Mouse (Mus musculus): ENCODE measurements around the gene Mad2l1. TPM values are rescaled to one million over a fixed set of nuclear protein-coding genes. Genes with fewer than 3 reads are reported as not detected.
A peak's percentile ranks its signal among the peaks of the same experiment; 100 is the strongest.

The Mad2l1 gene
- total RNA-seq (2021) = 1 to 10 TPM; 3.8 to 4.1 TPM
- long read RNA-seq, experiment 1, full-length matches to known transcripts = 3 of 3 reads
- long read RNA-seq, experiment 1, partial matches to known transcripts = 0 of 3 reads
- long read RNA-seq, experiment 1, other reads (novel, unspliced or antisense) = 0 of 3 reads
- long read RNA-seq, experiment 2, full-length matches to known transcripts = 5 of 5 reads
- long read RNA-seq, experiment 2, partial matches to known transcripts = 0 of 5 reads
- long read RNA-seq, experiment 2, other reads (novel, unspliced or antisense) = 0 of 5 reads

DNA sequence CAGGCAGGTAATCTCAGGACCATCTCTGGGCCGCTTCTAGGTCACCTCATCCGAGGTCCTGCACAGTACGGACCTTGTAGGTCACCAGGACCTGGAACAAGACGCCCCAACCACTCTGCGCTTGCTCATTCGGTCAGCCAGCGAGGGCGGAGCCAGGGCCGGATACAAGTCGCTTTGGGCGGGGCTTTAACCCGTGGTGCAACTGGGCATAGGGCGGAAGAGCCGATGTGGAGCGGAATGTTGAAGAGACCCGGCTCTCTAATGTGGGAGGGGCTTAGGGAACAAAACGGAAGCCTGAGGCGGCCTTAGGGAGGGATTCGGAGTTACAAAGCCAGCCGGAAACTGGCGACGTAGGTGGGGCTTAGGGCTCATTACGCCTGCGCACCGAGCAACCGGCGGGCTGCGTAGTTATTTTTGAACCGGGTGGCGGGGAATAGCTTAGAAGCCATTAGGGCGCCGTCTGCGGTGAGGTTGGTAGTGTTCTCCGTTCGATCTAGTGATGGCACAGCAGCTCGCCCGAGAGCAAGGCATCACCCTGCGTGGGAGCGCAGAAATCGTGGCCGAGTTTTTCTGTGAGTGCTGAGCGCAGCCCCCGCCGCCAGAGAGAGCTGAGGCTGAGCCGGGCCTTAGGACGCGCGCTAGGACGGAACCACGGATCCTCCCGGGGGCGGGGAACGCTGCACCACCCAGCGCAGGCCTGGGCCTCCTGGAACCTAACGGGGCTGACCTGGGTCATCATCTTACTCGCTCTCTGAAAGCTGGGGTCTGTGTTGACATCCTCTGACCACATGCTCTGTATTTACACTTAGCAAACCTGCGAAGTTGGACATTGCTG is at the start of gene Mad2l1:
Mad2l1 (plus strand) TSS at position 363 of the 835 bp plus-strand sequence.
- intact Hi-C loops (cut with DNase I; ENCODE audit: low total_unique reads) = no loop called here
- DNase-seq = peak; percentile 98

DNA sequence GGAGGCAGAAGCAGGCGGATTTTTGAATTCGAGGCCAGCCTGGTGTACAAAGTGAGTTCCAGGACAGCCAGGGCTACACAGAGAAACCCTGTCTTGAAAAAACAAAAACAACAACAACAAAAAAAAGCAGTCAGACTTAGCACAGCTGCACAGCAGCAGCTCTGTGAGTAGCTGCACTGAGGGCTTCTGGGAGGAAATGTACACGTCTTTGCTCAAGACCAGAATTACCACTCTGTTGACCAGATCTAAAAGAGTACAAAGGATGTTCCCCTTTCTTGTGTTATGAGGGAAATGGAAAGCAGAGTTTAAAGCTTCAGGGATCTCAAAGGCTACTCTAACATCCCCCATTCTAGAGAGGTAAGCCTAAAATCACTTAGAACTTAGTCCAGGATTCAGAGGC is 41.5 kb upstream of the Mad2l1 start:
- intact Hi-C loops (cut with DNase I; ENCODE audit: low total_unique reads) = no loop called here

DNA sequence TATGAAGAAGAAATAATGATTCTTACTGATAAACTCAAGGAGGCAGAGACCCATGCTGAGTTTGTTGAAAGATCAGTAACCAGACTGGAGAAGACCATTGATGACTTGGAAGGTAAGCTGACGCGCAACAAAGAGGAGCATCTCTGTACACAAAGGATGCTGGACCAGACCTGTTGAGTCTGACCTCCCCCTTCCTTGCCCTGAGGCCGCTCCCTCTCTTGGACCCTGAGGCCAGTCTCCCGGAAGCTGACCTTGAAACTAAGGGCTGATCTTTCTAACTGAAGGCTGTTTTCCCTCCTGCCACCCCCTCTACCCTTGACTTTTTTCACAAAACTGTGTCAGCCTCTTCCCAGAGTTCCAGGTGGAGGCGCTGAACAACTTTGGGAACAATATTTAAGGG is 18.8 kb upstream of the Mad2l1 start:
- intact Hi-C loops (cut with DNase I; ENCODE audit: low total_unique reads) = no loop called here

More for the DNA sequence above, 41.5 kb upstream of the Mad2l1 start:
- DNase-seq = no peak

DNA sequence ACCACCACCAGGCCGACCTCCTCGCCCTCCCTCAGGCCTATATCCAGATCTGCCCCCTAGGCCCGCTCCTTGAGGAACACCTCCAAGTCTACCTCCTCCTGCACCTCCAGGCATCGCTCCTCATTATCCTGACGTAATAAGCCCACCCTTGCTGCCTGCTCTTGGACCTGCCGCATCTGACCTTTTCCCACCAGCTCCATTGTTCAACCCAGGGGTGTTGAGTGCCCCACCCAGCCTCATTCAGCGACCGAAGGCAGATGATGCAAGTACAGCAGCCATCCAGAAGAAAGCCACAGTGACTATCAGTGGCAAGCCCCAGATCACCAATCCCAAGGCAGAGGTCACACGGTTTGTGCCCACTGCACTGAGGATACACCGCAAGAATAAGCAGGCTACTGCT is 6.8 kb upstream of the Mad2l1 start:
- intact Hi-C loops (cut with DNase I; ENCODE audit: low total_unique reads) = no loop called here
- no peak for DNase-seq

More for the DNA sequence above, 18.8 kb upstream of the Mad2l1 start:
- DNase-seq = no peak

DNA sequence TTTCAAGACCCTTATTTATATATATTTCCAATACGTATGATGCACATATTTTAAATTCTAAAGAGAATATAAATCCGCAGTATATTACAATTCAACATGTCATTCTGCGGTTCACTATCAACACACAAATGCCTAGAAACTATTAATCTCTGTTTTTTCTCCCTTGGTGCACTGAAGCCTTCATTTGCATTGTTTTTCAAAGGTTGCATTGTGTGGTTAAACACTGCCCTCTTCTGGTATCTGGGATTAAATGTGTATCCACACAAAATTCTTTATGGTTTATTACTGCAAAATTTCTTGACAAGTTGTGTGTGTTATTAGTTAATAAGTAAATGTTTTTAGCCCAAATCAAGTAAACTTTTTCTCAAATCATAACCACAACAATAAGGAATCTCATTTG is 1.9 kb upstream of the Mad2l1 start:
- no peak for DNase-seq
- intact Hi-C loops (cut with DNase I; ENCODE audit: low total_unique reads) = no loop called here

DNA sequence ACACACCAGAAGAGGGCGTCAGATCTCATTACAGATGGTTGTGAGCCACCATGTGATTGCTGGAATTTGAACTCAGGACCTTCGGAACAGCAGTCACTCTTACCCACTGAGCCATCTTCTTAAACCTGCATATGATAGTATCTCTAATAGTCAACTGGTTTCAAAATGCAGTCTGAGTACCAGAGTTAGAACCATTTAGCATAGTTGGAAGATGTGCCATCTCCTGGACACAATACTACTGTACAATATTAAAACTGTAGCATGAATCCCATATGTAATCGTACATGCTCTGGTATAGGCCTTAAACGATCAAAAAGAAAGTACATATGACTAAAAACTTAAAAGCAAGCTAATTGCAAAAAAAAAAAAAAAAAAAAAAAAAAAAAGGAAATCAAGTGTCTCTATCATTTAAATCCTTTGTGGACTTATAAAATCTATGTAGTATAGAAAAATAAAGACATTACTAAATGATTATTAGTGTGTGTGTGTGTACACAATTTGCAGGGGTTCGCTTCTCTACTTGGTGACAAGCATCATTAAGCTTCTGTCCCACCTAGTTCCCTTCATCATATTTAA is 736 bp upstream of the Mad2l1 start:
- intact Hi-C loops (cut with DNase I; ENCODE audit: low total_unique reads) = no loop called here
- DNase-seq = no peak

DNA sequence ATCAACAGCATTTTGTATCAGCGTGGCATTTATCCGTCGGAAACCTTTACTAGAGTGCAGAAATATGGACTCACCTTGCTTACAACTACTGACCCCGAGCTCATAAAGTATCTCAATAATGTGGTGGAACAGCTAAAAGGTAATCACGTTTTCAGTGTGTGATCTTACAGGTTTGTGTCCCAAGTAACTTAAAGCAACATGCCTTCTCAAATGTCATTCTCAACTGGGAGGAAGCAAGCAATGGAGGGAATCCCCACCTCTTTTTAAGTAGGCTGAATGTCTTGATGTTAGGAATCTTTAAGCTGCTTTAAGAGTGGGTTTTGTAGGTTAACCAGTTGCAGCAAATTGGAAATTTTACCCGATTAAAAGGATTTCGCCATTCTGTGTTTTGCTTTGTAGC is 776 bp downstream of the Mad2l1 start:
- DNase-seq = no peak
- intact Hi-C loops (cut with DNase I; ENCODE audit: low total_unique reads) = no loop called here

DNA sequence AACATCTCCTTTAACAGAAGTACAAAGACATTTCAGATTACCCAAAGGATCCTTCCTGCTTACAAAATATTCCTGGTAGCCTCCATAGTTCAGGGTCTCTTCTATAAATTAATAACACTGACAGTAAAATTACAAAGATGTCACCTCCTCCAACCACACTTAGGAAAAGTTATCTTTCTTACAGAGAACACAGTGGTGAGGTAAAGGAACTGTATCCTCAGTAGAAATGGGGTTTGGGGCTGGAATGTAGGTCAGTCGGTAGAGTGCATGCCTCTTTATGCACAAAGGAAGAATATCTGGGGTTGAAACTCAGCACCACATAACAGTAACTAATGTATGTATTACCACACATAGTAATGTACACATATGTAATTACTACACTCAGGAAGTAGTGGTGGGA is 24.8 kb downstream of the Mad2l1 start, which contains the start of gene Vmn1r32:
Vmn1r32 (minus strand) TSS at position 101 of the 400 bp plus-strand sequence.
- intact Hi-C loops (cut with DNase I; ENCODE audit: low total_unique reads) = no loop called here
- DNase-seq = no peak

DNA sequence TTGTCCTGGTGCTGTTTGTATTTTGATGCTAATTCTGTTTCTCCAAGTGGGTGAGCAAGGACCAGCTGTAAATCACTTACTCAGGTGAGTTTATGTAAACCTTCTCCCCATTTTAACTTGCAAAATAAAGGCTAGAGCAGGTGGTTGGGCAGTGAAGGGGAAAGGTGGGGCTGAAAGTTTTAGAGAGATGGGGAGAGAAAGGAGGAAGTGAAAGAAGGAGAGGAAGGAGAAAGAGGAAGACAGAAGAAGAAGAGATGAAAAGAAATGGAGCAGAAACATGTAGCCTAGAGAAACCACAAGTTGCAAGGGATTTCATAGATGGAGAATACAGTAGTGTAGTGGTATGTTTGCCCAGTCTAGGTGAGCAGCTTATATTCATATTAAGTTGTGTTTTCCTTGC is 60.6 kb downstream of the Mad2l1 start:
- intact Hi-C loops (cut with DNase I; ENCODE audit: low total_unique reads) = no loop called here
- DNase-seq = no peak

Other genes with a start within 250 kb of the Mad2l1 start
- gene Vmn1r32, start 24.7 kb downstream of the Mad2l1 start, total RNA-seq (2021) = not detected
- not detected for gene Vmn1r33, start 82.9 kb downstream of the Mad2l1 start, total RNA-seq (2021)
- not detected for gene Vmn1r34, start 108.5 kb downstream of the Mad2l1 start, total RNA-seq (2021)
- not detected for gene Vmn1r35, start 150.5 kb downstream of the Mad2l1 start, total RNA-seq (2021)
- not detected for gene Vmn1r36, start 183.8 kb downstream of the Mad2l1 start, total RNA-seq (2021)
- gene Vmn1r37, start 194.0 kb downstream of the Mad2l1 start, total RNA-seq (2021) = not detected
- gene Vmn1r38, start 247.2 kb downstream of the Mad2l1 start, total RNA-seq (2021) = not detected

Measured in gastrocnemius, postnatal 14 days (tissue).